Mouse (Mus musculus) thymus, adult 2 months (tissue): ENCODE measurements at regions not wholly inside any gene's neighbourhood (a gene's known extent, or its start where the extent isn't known, plus 50 kb on each side); places are given as distances from the start of the nearest gene placed in this dataset.

Source experiments
- DNase-seq: peaks from one replicate; pipeline ENCODE4 v3.0.0; 2021
- H3K27ac ChIP-seq: fragments of 200-500 bp; 2 replicates; pipeline ENCODE4 v1.5.1; 2012; ENCODE audit warnings: low read length, control low read depth; ENCODE audit not compliant: control insufficient read depth, insufficient read depth
- H3K27me3 ChIP-seq: fragments of 200-500 bp; 2 replicates; pipeline ENCODE4 v1.6.1; 2012; ENCODE audit warnings: mild to moderate bottlenecking, low read length, moderate library complexity, mixed read lengths; ENCODE audit not compliant: control insufficient read depth, insufficient read depth
- H3K36me3 ChIP-seq: fragments of 200-500 bp; 2 replicates; pipeline ENCODE4 v1.6.1; 2012; ENCODE audit warnings: mild to moderate bottlenecking, low read length, moderate library complexity; ENCODE audit not compliant: control insufficient read depth, insufficient read depth
- H3K4me1 ChIP-seq: fragments of 200-500 bp; replicated peaks from 2 replicates; pipeline ENCODE4 v1.6.1; 2012; ENCODE audit warnings: low read length; ENCODE audit not compliant: control insufficient read depth, insufficient read depth
- H3K4me3 ChIP-seq: fragments of 200-500 bp; 2 replicates; pipeline ENCODE4 v1.5.1; 2012; ENCODE audit warnings: mild to moderate bottlenecking, low read length, control low read depth, moderate library complexity; ENCODE audit not compliant: control insufficient read depth, insufficient read depth
- CTCF ChIP-seq: fragments of 200-500 bp; IDR thresholded peaks from 2 replicates; pipeline ENCODE4 v1.5.1; 2012; ENCODE audit warnings: mild to moderate bottlenecking, control low read depth, low read length, moderate library complexity, borderline replicate concordance; ENCODE audit not compliant: control insufficient read depth, poor library complexity, insufficient read depth; ENCODE audit errors: extremely low read depth
- POLR2A ChIP-seq: fragments of 200-500 bp; IDR thresholded peaks from 2 replicates; pipeline ENCODE4 v1.6.1; 2012; ENCODE audit warnings: mild to moderate bottlenecking, low read length, control low read depth, moderate library complexity; ENCODE audit not compliant: control insufficient read depth, poor library complexity, insufficient read depth; ENCODE audit errors: extremely low read depth
- WGBS: fragments of 180-500 bp; shearing (Covaris S2); methylation state at CpG from one replicate; pipeline ENCODE4 v1.1.7; 2018; 5-methylcytosine and 5-hydroxymethylcytosine counted together

DNA sequence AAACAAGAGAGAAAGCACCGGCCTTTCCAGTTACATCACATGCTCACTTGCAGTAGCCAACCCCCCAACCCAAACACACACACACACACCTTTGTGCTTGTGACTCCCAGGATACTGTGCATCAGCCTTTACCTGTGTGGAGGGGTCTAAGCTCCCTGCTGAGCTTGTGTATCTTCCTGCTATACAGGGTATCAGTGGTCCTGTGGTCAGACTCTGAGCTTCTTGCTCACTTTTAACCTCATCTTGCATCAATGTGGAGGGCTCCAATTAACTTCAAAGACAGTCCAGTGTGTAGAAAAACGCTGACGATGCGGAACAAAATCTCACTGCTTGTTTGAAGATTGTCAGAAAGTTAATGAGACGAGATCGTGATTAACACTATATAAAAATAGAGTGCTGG is 71.4 kb upstream of the Gypa start:
- WGBS: 93% methylated on average over 6 of the region's 6 CpGs
- DNase-seq: no peak
- H3K4me1 ChIP-seq: no peaks in the 10 kb centered on the region
- H3K4me3 ChIP-seq: no peak overlapping the region
- no peaks in the 10 kb centered on the region for H3K36me3 ChIP-seq
- H3K27ac ChIP-seq: no peak overlapping the region
- no peaks in the 10 kb centered on the region for H3K27me3 ChIP-seq
- TF ChIP-seq POLR2A (no peak), CTCF (no peak)

DNA sequence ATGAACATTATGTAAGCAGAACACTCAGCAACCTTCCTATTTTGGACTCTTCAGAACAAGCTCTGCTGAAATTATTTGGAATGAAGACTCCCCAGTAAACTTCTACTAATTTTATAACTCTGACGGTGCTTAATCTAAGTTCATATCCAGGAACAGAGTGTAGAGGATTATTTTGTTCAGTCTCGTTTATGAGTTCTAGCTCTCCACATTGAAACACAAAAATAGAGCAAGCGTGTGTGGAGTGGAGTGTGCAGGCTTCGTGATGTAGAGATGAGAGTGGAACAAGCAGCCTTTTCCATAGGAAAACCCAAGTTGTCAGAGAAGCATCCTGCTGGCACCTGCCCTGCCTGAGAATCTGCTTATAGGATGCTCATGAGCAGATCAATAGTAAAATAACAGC is 77.5 kb upstream of the Gypa start:
- no peak overlapping the region for H3K27ac ChIP-seq
- WGBS: 97% methylated on average over 4 of the region's 4 CpGs
- TF ChIP-seq POLR2A: no peak
- no peak for TF ChIP-seq CTCF
- no peaks in the 10 kb centered on the region for H3K4me1 ChIP-seq
- DNase-seq: no peak
- H3K27me3 ChIP-seq: no peaks in the 10 kb centered on the region
- no peaks in the 10 kb centered on the region for H3K36me3 ChIP-seq
- no peak overlapping the region for H3K4me3 ChIP-seq

DNA sequence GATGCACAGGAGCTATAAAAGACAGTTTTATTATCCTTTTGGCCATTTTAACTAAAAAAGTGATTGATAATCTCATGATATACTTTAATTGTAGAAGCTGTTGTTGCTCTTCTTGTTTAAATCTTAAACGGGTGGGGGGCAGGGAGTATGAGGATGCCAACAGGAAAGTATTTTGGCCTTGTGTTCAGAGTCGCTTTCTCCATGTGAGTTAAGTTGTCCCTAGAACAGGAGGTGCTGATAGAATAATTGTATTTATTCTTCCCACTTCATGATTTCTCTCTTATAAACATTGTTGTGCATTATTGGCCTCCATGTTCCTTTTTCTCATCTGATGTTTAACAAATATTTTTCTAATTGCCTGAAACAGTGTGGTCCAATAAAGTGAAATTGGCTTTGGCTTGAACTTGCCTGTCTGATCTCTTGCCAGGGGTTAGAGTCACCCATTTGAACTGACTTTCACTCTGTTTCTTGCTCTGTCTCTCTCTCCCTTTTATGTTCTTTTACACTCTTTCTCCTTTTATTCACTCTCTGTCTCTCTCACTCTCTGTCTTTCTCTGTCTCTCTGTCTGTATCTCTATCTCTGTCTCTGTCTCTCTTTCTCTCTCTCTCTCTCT is 93.9 kb upstream of the Gypa start:
- no peaks in the 10 kb centered on the region for H3K27me3 ChIP-seq
- no peak overlapping the region for H3K4me3 ChIP-seq
- H3K27ac ChIP-seq: no peak overlapping the region
- no peak for DNase-seq
- WGBS: 97% methylated on average over 2 of the region's 2 CpGs
- no peaks in the 10 kb centered on the region for H3K4me1 ChIP-seq
- TF ChIP-seq POLR2A: no peak
- TF ChIP-seq CTCF: no peak
- no peaks in the 10 kb centered on the region for H3K36me3 ChIP-seq

DNA sequence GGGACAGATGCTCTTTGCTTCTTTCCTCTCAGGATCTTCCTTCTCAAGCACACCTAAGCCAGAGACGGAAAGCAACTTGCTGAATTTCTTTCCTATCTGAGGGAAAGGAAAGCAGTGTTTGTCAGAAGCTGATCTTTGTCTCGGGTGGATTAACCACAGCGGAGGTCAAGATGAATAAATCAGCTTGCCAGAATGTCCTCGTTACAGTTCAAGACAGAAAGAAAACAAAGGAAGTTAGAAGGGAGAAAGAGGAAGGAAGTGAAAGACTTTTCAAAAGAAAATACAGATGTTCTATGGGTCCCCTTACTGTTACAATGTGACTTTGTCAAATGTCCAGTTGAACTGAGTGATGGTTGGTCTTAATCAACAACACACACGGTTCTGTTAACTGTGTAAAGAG is 98.6 kb upstream of the Gypa start:
- Histone ChIP-seq H3K27me3 (no peaks in the 10 kb centered on the region), H3K36me3 (no peaks in the 10 kb centered on the region), H3K4me1 (peaks cover 6% of the 10 kb centered on the region; the same call in 1 of the 2 replicates), H3K27ac (no peak overlapping the region), H3K4me3 (no peak overlapping the region)
- WGBS: 9% methylated on average over 5 of the region's 5 CpGs
- no peak for DNase-seq
- TF ChIP-seq CTCF (no peak), POLR2A (no peak)

DNA sequence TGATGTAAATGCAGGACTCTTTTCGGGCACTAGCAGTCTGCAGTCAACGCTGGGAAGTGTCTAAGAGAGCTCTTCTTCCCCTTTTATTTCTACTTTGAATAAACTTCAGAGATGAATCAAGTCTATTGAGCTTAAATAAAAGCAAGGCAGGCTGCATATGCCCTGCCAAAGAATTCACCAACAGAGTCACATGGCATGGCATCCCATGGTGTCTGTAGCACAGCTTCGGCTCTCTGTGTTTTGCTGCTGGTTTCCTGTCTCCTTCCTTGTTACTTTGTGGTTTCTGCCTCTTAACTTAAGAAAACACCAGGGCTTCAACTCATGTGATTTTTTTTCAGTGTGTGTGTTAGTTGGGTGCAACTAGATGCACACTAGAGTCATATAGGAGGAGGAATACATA is 100.5 kb upstream of the Gypa start:
- no peak overlapping the region for H3K4me3 ChIP-seq
- no peaks in the 10 kb centered on the region for H3K27me3 ChIP-seq
- no peak overlapping the region for H3K27ac ChIP-seq
- TF ChIP-seq CTCF (no peak), POLR2A (no peak)
- H3K36me3 ChIP-seq: no peaks in the 10 kb centered on the region
- peaks cover 6% of the 10 kb centered on the region; the same call in 1 of the 2 replicates for H3K4me1 ChIP-seq
- 6% methylated on average over 3 of the region's 3 CpGs for WGBS
- DNase-seq: peak; percentile 11

DNA sequence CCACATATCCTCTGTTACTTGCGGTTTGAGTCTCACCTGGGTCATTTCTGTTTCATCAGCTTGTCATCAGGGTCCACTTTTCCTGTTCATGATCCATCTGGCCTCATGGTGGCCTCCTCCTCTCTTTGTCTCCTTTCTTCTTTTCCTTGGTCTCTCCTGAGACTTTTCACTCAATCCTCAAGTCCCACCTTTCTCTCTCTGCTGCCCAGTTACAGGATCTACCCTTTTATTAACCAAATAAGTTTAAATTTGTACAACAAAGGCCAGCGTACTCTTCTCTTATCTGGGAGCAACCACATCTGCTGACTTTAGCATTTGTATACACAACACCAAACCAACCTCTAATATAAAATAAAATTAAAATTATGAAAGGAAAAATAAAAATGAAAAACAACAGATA is 124.4 kb upstream of the Gypa start:
- Histone ChIP-seq H3K4me3 (no peak overlapping the region), H3K27ac (no peak overlapping the region), H3K27me3 (no peaks in the 10 kb centered on the region), H3K36me3 (no peaks in the 10 kb centered on the region), H3K4me1 (no peaks in the 10 kb centered on the region)
- TF ChIP-seq POLR2A (no peak), CTCF (no peak)
- DNase-seq: no peak
- WGBS: 98% methylated on average over 2 of the region's 2 CpGs

DNA sequence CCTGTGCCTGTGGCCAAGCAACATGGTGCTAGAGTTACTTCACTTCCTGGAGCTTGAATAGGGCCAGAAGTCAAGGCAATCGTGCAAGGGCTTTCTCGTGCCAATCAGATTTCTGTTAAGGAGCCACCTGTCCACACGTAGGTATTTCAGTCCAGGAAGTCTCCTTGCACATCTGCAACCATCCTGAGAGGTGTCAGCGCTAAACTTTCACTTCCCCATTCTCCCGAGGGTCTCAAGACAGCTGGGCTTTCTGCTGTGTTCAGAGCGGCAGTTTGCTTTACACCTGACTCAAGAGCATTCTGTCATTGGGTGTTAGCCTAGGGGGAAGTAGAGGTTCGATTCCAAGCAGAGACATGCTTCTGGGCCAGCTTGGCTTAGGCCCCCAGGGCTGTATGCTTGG is 129.5 kb upstream of the Gypa start:
- Histone ChIP-seq H3K4me1 (no peaks in the 10 kb centered on the region; the same call in 1 of the 2 replicates), H3K27me3 (no peaks in the 10 kb centered on the region), H3K4me3 (no peak overlapping the region), H3K27ac (no peak overlapping the region), H3K36me3 (no peaks in the 10 kb centered on the region)
- 20% methylated on average over 7 of the region's 7 CpGs for WGBS
- TF ChIP-seq CTCF (no peak), POLR2A (no peak)
- no peak for DNase-seq
